Comparison of ENCODE assay signal across 26 mouse cellular contexts in the genomic region with DNA sequence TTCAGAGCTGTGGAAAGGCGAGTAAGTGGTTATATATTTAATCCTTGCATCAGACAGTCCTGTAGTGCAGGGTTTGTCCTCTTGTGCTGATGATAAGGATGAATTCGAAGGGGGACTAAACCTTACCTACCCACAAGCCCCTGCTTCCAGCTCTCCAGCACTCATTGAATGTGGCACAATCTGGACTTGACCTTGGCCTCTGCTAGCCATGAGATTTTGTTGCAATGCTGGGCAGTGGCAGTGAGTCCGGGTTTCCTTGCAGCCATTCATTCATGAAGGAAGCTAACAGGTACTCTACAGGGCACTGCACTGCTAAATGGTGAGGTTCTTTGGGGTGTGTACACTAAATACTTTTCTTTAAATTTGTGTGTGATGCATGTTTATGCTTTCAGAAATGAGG. TPM values are rescaled to one million over a fixed set of nuclear protein-coding genes. Genes with fewer than 3 reads are reported as not detected.
DNase-seq lines count a peak whose midpoint lies in the region; ATAC-seq lines count a peak whose summit lies in the region.
"Had no signal": no experiment of that assay in that cellular context is flagged by ENCODE, and none has a peak within 500 bp of the region (broad histone marks: within the 10 kb centered on the region; RNA-seq: fewer than 3 reads in every experiment).

No protein-coding gene starts in this region.

- ATAC-seq in liver, embryonic 11.5 days (replicated peaks; ENCODE audit: low FRiP score): 0 out of 2 replicates have a peak, but pooled peaks have one; percentile 15
- ATAC-seq in liver, embryonic 12.5 days: no peak
- peak; percentile 14; the same call in 1 of the 2 replicates for ATAC-seq in liver, embryonic 16.5 days (ENCODE audit: low read depth)
- ATAC-seq in megakaryocyte-erythroid progenitor cell, adult 5-6 weeks (replicated peaks; ENCODE audit: low FRiP score, low TSS enrichment, poor library complexity, severe bottlenecking): peak; percentile 16; the same call in 1 of the 2 replicates
- ATAC-seq: CD4-positive, CD25-positive, alpha-beta regulatory T cell, adult 4 months; forebrain, embryonic 14.5 days; forebrain, postnatal 0 days; hindbrain, embryonic 16.5 days; intestine, embryonic 15.5 days had no signal

- peak; percentile 36 for DNase-seq in adrenal gland, postnatal 14 days
- DNase-seq in adrenal gland, postnatal 4 days (ENCODE audit: low spot score in 2 of 2): no peak
- DNase-seq in liver, embryonic 11.5 days (ENCODE audit: low spot score): no peak
- no peak for DNase-seq in left cerebral cortex, adult 11 months (ENCODE audit: low spot score)
- DNase-seq: cerebellum, adult 11 months; cerebellum, adult 2 months; cerebellum, adult 9-11 months; cerebellum, postnatal 25 days; forebrain, postnatal 0 days; gastrocnemius, postnatal 25 days; heart, adult 18-20 months; heart, postnatal 10 days; heart, postnatal 36 days had no signal

- no peak overlapping the region for H3K9ac ChIP-seq in liver, embryonic 11.5 days (ENCODE audit: low read depth, low read length)
- H3K9ac ChIP-seq in liver, embryonic 12.5 days: no peak overlapping the region
- H3K9ac ChIP-seq in liver, embryonic 16.5 days (ENCODE audit: low read depth, low read length): no peak overlapping the region
- H3K9ac ChIP-seq: embryonic facial prominence, embryonic 12.5 days; embryonic facial prominence, embryonic 15.5 days; forebrain, postnatal 0 days; heart, embryonic 12.5 days; heart, embryonic 15.5 days; hindbrain, embryonic 13.5 days; intestine, embryonic 15.5 days had no signal

- no peaks in the 10 kb centered on the region for H3K27me3 ChIP-seq in liver, embryonic 11.5 days (replicated peaks; ENCODE audit: control insufficient read depth, insufficient read depth, low read length)
- no peaks in the 10 kb centered on the region for H3K27me3 ChIP-seq in liver, embryonic 12.5 days (replicated peaks)
- H3K27me3 ChIP-seq in liver, embryonic 16.5 days (ENCODE audit: control insufficient read depth, insufficient read depth, low read depth, low read length): no peaks in the 10 kb centered on the region
- H3K27me3 ChIP-seq: embryonic facial prominence, embryonic 12.5 days; embryonic facial prominence, embryonic 15.5 days; heart, embryonic 12.5 days; heart, embryonic 15.5 days; intestine, embryonic 15.5 days had no signal

- peaks cover 4% of the 10 kb centered on the region; the same call in 1 of the 2 replicates for H3K36me3 ChIP-seq in liver, embryonic 11.5 days (ENCODE audit: control insufficient read depth, insufficient read depth, low read length)
- peaks cover 20% of the 10 kb centered on the region for H3K36me3 ChIP-seq in liver, embryonic 12.5 days
- peaks cover 7% of the 10 kb centered on the region for H3K36me3 ChIP-seq in liver, embryonic 16.5 days (ENCODE audit: control insufficient read depth, insufficient read depth)

- H3K9me3 ChIP-seq in liver, embryonic 11.5 days (ENCODE audit: control insufficient read depth, low read length): no peaks in the 10 kb centered on the region
- H3K9me3 ChIP-seq in liver, embryonic 12.5 days (replicated peaks): no peaks in the 10 kb centered on the region
- no peaks in the 10 kb centered on the region for H3K9me3 ChIP-seq in liver, embryonic 16.5 days (replicated peaks; ENCODE audit: control insufficient read depth, low read length)
- H3K9me3 ChIP-seq: embryonic facial prominence, embryonic 12.5 days; embryonic facial prominence, embryonic 15.5 days; heart, embryonic 12.5 days; heart, embryonic 15.5 days; hindbrain, embryonic 10.5 days; hindbrain, embryonic 13.5 days; intestine, embryonic 15.5 days had no signal

- no peak overlapping the region for H3K4me3 ChIP-seq in liver, embryonic 11.5 days (ENCODE audit: low read depth, low read length)
- H3K4me3 ChIP-seq in liver, embryonic 12.5 days: no peak overlapping the region
- no peak overlapping the region for H3K4me3 ChIP-seq in liver, embryonic 16.5 days (ENCODE audit: low read depth, low read length)
- H3K4me3 ChIP-seq: embryonic facial prominence, embryonic 12.5 days; embryonic facial prominence, embryonic 15.5 days; heart, embryonic 12.5 days; heart, embryonic 15.5 days; hindbrain, embryonic 10.5 days; hindbrain, embryonic 13.5 days; intestine, embryonic 15.5 days had no signal

- WGBS in liver, embryonic 11.5 days: 62% methylated on average over 3 of the region's 3 CpGs
- WGBS in liver, embryonic 12.5 days (ENCODE audit: insufficient replicate concordance): 44% methylated on average over 3 of the region's 3 CpGs
- 35% methylated on average over 3 of the region's 3 CpGs for WGBS in liver, embryonic 16.5 days (ENCODE audit: insufficient replicate concordance)

- H3K27ac ChIP-seq in liver, embryonic 11.5 days (ENCODE audit: low read depth, low read length): no peak overlapping the region
- H3K27ac ChIP-seq in liver, embryonic 12.5 days: no peak overlapping the region
- H3K27ac ChIP-seq in liver, embryonic 16.5 days (ENCODE audit: low read length): no peak overlapping the region
- H3K27ac ChIP-seq: embryonic facial prominence, embryonic 12.5 days; embryonic facial prominence, embryonic 15.5 days; heart, embryonic 15.5 days; hindbrain, embryonic 10.5 days; hindbrain, embryonic 13.5 days; intestine, embryonic 15.5 days had no signal

- H3K4me2 ChIP-seq in liver, embryonic 11.5 days: no peak overlapping the region
- no peak overlapping the region for H3K4me2 ChIP-seq in liver, embryonic 12.5 days
- H3K4me2 ChIP-seq in liver, embryonic 16.5 days (ENCODE audit: low read depth, low read length): no peak overlapping the region
- H3K4me2 ChIP-seq: embryonic facial prominence, embryonic 12.5 days; embryonic facial prominence, embryonic 15.5 days; heart, embryonic 12.5 days; heart, embryonic 15.5 days; hindbrain, embryonic 13.5 days; intestine, embryonic 15.5 days had no signal

- peaks cover 20% of the 10 kb centered on the region for H3K4me1 ChIP-seq in liver, embryonic 11.5 days (replicated peaks; ENCODE audit: control insufficient read depth, insufficient read depth, low read length)
- H3K4me1 ChIP-seq in liver, embryonic 12.5 days: peaks cover 52% of the 10 kb centered on the region
- peaks cover 23% of the 10 kb centered on the region for H3K4me1 ChIP-seq in liver, embryonic 16.5 days (ENCODE audit: control insufficient read depth, low read depth, low read length)

RNA-seq across cellular contexts. Expression of gene Slc19a2, which starts 6.0 kb away (rescaled TPM):
- total RNA-seq in adrenal gland, postnatal 14 days (2021): 15.8 and 20.7 TPM in 2 replicates
- total RNA-seq in adrenal gland, postnatal 4 days (2021): 10 to 100 TPM; 19.5 to 22.2 TPM
- 26.6 and 31.0 TPM in 2 replicates for polyA plus RNA-seq in liver, embryonic 11.5 days (2014; fragmentation: Nextera tagmentation; extraction: Ambion mirVana)
- polyA plus RNA-seq in liver, embryonic 12.5 days (2016; fragmentation: Nextera tagmentation; extraction: Ambion mirVana): 24.9 and 26.6 TPM in 2 replicates
- 28.4 and 32.5 TPM in 2 replicates for polyA plus RNA-seq in liver, embryonic 16.5 days (2015; fragmentation: Nextera tagmentation; extraction: Ambion mirVana)
- 11.2 and 12.1 TPM in 2 replicates for total RNA-seq in megakaryocyte-erythroid progenitor cell, adult 5-6 weeks (2014; fragmentation: Nextera tagmentation)
- total RNA-seq in megakaryocyte-erythroid progenitor cell, adult 5-6 weeks (2017): 7.7 and 9.4 TPM in 2 replicates

RNA-seq across cellular contexts. Expression of gene Ccdc181, which starts 20.5 kb away (rescaled TPM):
- 8.2 and 9.8 TPM in 2 replicates for total RNA-seq in adrenal gland, postnatal 14 days (2021)
- 10 to 100 TPM; 11.0 to 14.1 TPM for total RNA-seq in adrenal gland, postnatal 4 days (2021)
- 7.1 and 9.4 TPM in 2 replicates for polyA plus RNA-seq in liver, embryonic 11.5 days (2014; fragmentation: Nextera tagmentation; extraction: Ambion mirVana)
- 5.2 and 5.3 TPM in 2 replicates for polyA plus RNA-seq in liver, embryonic 12.5 days (2016; fragmentation: Nextera tagmentation; extraction: Ambion mirVana)
- polyA plus RNA-seq in liver, embryonic 16.5 days (2015; fragmentation: Nextera tagmentation; extraction: Ambion mirVana): 2.1 and 2.6 TPM in 2 replicates
- total RNA-seq in megakaryocyte-erythroid progenitor cell, adult 5-6 weeks (2014; fragmentation: Nextera tagmentation): 12.6 and 14.9 TPM in 2 replicates
- 25.6 and 38.2 TPM in 2 replicates for total RNA-seq in megakaryocyte-erythroid progenitor cell, adult 5-6 weeks (2017)

RNA-seq across cellular contexts. Expression of gene Nme7, which starts 49.1 kb away (rescaled TPM):
- total RNA-seq in adrenal gland, postnatal 14 days (2021): 15.5 TPM in 2 replicates
- 10 to 100 TPM; 23.3 to 24.5 TPM for total RNA-seq in adrenal gland, postnatal 4 days (2021)
- 20.9 and 22.0 TPM in 2 replicates for polyA plus RNA-seq in liver, embryonic 11.5 days (2014; fragmentation: Nextera tagmentation; extraction: Ambion mirVana)
- 11.9 and 13.4 TPM in 2 replicates for polyA plus RNA-seq in liver, embryonic 12.5 days (2016; fragmentation: Nextera tagmentation; extraction: Ambion mirVana)
- polyA plus RNA-seq in liver, embryonic 16.5 days (2015; fragmentation: Nextera tagmentation; extraction: Ambion mirVana): 8.5 and 9.4 TPM in 2 replicates
- total RNA-seq in megakaryocyte-erythroid progenitor cell, adult 5-6 weeks (2014; fragmentation: Nextera tagmentation): 29.0 and 43.7 TPM in 2 replicates
- total RNA-seq in megakaryocyte-erythroid progenitor cell, adult 5-6 weeks (2017): 62.6 and 67.7 TPM in 2 replicates

RNA-seq across cellular contexts. Expression of gene Blzf1, which starts 52.5 kb away (rescaled TPM):
- 24.6 and 25.0 TPM in 2 replicates for total RNA-seq in adrenal gland, postnatal 14 days (2021)
- 10 to 100 TPM; 28.9 to 29.7 TPM for total RNA-seq in adrenal gland, postnatal 4 days (2021)
- polyA plus RNA-seq in liver, embryonic 11.5 days (2014; fragmentation: Nextera tagmentation; extraction: Ambion mirVana): 19.7 and 22.3 TPM in 2 replicates
- polyA plus RNA-seq in liver, embryonic 12.5 days (2016; fragmentation: Nextera tagmentation; extraction: Ambion mirVana): 14.8 and 15.8 TPM in 2 replicates
- polyA plus RNA-seq in liver, embryonic 16.5 days (2015; fragmentation: Nextera tagmentation; extraction: Ambion mirVana): 8.8 and 9.1 TPM in 2 replicates
- total RNA-seq in megakaryocyte-erythroid progenitor cell, adult 5-6 weeks (2014; fragmentation: Nextera tagmentation): 20.3 and 23.3 TPM in 2 replicates
- 42.8 and 43.0 TPM in 2 replicates for total RNA-seq in megakaryocyte-erythroid progenitor cell, adult 5-6 weeks (2017)
